Mouse (Mus musculus) midbrain, embryonic 13.5 days (tissue): ENCODE measurements around the gene Kif18b. TPM values are rescaled to one million over a fixed set of nuclear protein-coding genes. Genes with fewer than 3 reads are reported as not detected.

ENCODE experiments used
- ATAC-seq: fragments of 200-750 bp; cut with Nextera tagmentation; 2 replicates; pipeline ENCODE4 v1.8.0; 2017; ENCODE audit warnings: mild to moderate bottlenecking, moderate TSS enrichment, moderate library complexity
- H3K27ac ChIP-seq: fragments of 300-500 bp; sonication (generic); 2 replicates; pipeline ENCODE4 v1.5.1; 2015; ENCODE audit warnings: inconsistent platforms, mild to moderate bottlenecking, moderate library complexity
- H3K27me3 ChIP-seq: fragments of 300-500 bp; sonication (generic); 2 replicates; pipeline ENCODE4 v1.6.1; 2015; ENCODE audit warnings: mild to moderate bottlenecking, inconsistent platforms
- H3K36me3 ChIP-seq: fragments of 300-500 bp; sonication (generic); 2 replicates; pipeline ENCODE4 v1.6.1; 2015; ENCODE audit warnings: mild to moderate bottlenecking, inconsistent platforms
- H3K4me1 ChIP-seq: fragments of 300-500 bp; sonication (generic); replicated peaks from 2 replicates; pipeline ENCODE4 v1.6.1; 2015; ENCODE audit warnings: inconsistent platforms
- H3K4me2 ChIP-seq: fragments of 300-500 bp; sonication (generic); replicated peaks from 2 replicates; pipeline ENCODE4 v1.6.1; 2015; ENCODE audit warnings: moderate library complexity, mild to moderate bottlenecking, inconsistent platforms
- H3K4me3 ChIP-seq: fragments of 300-500 bp; sonication (generic); replicated peaks from 2 replicates; pipeline ENCODE4 v1.5.1; 2015; ENCODE audit warnings: mild to moderate bottlenecking, inconsistent platforms
- H3K9ac ChIP-seq: fragments of 300-500 bp; sonication (generic); replicated peaks from 2 replicates; pipeline ENCODE4 v1.6.1; 2015; ENCODE audit warnings: mild to moderate bottlenecking, inconsistent platforms
- H3K9me3 ChIP-seq: fragments of 300-500 bp; sonication (generic); 2 replicates; pipeline ENCODE4 v1.6.1; 2016; ENCODE audit warnings: mild to moderate bottlenecking, inconsistent platforms
- WGBS: fragments of 180-500 bp; shearing (Covaris S2); methylation state at CpG from one replicate; pipeline ENCODE4 v1.1.7; 2015; 5-methylcytosine and 5-hydroxymethylcytosine counted together
- polyA plus RNA-seq: library from polyadenylated mRNA; unstranded; fragments of >200 nt; fragmentation: Nextera tagmentation; extraction: Ambion mirVana; gene quantifications from 2 replicates; pipeline ENCODE4 v1.2.1, GENCODE M21; 2015

The Kif18b gene
- polyA plus RNA-seq = 4.3 and 4.9 TPM in 2 replicates

DNA sequence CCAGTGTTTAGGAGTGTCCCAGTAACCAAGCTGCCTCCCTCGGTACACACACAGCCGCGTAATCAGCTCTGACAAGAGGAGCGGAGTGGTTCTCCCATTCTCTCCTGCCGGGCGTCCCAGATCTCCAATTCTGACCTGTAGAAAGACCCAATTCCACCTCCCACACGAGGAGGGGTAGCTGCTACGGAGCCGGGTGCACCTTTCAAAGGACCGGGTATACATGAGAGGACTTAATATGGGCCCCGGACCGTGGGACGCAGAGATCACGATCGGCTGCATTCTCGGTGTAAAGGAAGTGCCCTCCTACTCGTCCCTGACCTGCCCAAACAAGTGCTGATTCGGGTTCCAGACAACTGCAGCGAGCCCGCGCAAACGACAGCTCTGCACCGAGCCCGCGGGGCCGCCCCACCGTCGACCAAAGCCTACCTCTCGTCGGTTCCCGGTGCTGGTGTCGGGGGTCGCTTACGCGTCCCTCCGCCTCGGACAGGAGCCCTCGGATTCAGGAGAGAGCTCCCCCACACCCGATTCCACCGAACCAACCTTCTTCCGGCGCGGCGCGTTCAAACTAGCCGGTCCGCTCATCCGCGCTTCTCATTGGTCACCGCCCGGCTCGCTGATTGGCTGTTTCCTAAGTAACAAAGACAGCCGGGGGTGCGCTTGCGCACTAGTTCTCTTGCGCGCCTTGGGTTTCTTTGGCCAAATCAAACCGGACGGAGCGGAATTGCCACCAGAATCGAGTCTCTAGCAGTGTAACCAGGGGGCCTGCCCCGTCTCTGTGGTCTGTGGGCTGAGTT, at the start of gene Kif18b:
Gene Kif18b (minus strand): TSS at position 568 of the 794 bp plus-strand sequence.
- Histone ChIP-seq H3K4me2 (peak within 1 kb of the TSS; percentile 72), H3K36me3 (no peaks in the 10 kb centered on the region), H3K4me3 (peak within 1 kb of the TSS; percentile 63), H3K9me3 (no peaks in the 10 kb centered on the region), H3K27me3 (no peaks in the 10 kb centered on the region; the same call in 1 of the 2 replicates), H3K9ac (peak within 1 kb of the TSS; percentile 57), H3K27ac (peak within 1 kb of the TSS; percentile 90), H3K4me1 (peaks cover 29% of the 10 kb centered on the region)
- peak; percentile 95 for ATAC-seq
- WGBS = under 1% methylated on average over 62 of the region's 62 CpGs

DNA sequence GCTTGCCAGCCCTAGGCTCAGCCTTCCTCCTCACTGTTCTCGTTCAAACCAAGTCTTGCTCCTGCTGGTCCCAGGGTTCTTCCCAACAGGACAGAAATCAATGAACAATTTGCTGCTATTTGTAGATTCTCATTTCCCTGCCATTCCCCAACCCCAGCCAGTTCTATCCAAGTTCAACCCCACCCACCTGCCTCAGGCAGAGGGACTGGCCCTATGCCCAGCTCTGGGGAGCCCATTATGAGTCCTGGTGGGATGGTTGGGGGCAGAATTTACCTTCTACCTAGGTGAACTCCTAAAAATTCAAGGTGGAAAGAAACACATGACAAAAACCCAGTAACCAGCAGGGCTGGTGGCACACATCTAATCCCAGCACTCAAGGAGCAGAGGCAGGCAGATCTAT, 47.4 kb upstream of the Kif18b start:
- WGBS = 54% methylated on average over 1 of the region's 1 CpGs
- H3K36me3 ChIP-seq = no peaks in the 10 kb centered on the region
- no peak overlapping the region for H3K4me2 ChIP-seq
- peaks cover 19% of the 10 kb centered on the region for H3K27me3 ChIP-seq
- no peaks in the 10 kb centered on the region for H3K9me3 ChIP-seq
- no peaks in the 10 kb centered on the region for H3K4me1 ChIP-seq
- H3K4me3 ChIP-seq = no peak overlapping the region
- no peak overlapping the region for H3K27ac ChIP-seq
- ATAC-seq = no peak
- H3K9ac ChIP-seq = no peak overlapping the region

DNA sequence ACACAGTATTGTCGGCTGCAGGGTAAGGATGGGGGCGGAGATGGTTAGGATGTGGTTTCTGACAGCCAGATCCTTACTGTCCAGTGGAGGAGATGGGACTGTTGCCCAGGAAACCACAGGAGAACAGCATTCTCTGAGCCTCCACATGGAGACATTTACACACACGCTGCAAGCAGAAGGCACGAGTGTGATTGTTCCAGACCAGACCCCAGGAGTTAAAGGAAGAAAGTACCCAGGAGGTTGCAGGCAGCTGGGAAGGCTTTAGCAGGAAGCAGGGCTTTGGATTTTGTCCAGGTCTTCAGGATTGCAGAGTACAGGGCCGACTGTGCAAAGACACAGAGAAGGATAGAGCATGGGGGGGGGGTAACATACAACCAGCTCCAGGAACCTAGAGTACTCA, 46.7 kb upstream of the Kif18b start:
- no peaks in the 10 kb centered on the region for H3K36me3 ChIP-seq
- no peak overlapping the region for H3K27ac ChIP-seq
- no peaks in the 10 kb centered on the region for H3K9me3 ChIP-seq
- no peak overlapping the region for H3K9ac ChIP-seq
- 51% methylated on average over 5 of the region's 5 CpGs for WGBS
- H3K27me3 ChIP-seq = peaks cover 20% of the 10 kb centered on the region
- no peak for ATAC-seq
- H3K4me3 ChIP-seq = no peak overlapping the region
- H3K4me2 ChIP-seq = no peak overlapping the region
- H3K4me1 ChIP-seq = no peaks in the 10 kb centered on the region

DNA sequence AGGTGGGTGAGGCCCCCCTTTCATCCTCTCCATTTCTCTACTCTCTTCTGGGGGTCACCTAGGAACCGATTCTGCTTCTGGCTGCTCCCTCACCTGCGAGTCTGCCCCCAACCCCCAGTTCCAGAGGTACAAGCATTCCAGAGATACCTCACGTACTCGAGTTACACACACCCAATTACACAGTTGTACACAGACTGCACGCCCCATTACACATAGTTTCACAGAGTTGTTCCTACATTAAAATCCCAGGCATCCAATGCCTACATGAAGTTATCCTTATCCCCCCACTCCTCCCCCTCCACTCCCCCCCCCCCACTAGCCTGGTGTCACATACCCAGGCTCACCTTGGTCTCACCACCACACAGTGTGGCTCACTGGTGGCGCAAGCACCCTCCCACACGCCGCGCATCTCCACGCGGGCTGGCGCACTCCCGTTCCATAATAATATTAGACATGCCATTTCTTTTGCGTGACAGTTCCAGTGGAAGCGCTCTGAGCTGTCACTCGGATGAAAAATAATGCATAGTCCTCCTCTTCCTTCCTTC, 39.7 kb upstream of the Kif18b start:
- H3K36me3 ChIP-seq = no peaks in the 10 kb centered on the region
- 0 out of 2 replicates have a peak overlapping the region, but pooled peaks have one; percentile 49 for H3K4me2 ChIP-seq
- H3K9ac ChIP-seq = no peak overlapping the region
- H3K4me3 ChIP-seq = no peak overlapping the region
- WGBS = 78% methylated on average over 16 of the region's 16 CpGs
- no peaks in the 10 kb centered on the region for H3K9me3 ChIP-seq
- H3K27me3 ChIP-seq = peaks cover 13% of the 10 kb centered on the region; the same call in 1 of the 2 replicates
- H3K4me1 ChIP-seq = peaks cover 28% of the 10 kb centered on the region
- H3K27ac ChIP-seq = peak overlapping the region; percentile 90; the same call in 1 of the 2 replicates
- ATAC-seq = 0 out of 2 replicates have a peak, but pooled peaks have one; percentile 35

DNA sequence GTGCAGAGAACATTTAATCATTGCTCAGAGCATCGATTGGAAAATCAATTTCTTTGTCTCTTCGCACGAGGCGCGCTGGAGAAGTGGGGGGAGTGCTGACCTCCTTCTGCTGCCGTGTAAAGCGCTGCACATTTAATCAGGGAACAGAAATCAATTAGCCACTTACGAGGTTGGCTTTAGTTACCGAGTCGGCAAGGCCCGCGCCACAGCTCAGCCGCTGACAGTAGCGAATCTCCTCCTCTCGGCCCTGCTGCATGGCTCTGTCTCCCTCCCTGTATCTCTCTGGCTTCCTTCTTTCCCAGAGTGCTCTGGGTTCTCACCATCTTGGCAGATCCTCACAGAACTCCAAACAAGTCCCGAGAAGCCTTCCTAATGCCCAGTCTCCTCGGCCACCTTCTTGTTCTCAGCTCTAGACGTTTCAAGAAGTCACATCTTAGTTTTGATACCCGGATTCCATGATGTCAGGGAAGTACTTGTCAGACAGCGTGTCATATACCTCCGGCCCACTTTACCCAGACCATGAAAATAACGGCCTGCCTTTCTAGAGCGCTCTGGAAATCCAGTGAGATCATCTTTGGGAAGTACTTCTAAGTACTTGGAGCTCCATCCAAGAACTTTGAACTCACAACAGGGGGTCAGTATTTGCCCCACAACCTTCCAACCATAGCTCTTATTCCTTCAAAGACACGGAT, 39.1 kb upstream of the Kif18b start:
- peak; percentile 62 for ATAC-seq
- Histone ChIP-seq H3K4me1 (peaks cover 28% of the 10 kb centered on the region), H3K36me3 (no peaks in the 10 kb centered on the region), H3K9me3 (no peaks in the 10 kb centered on the region), H3K9ac (peak overlapping the region; percentile 60), H3K27me3 (peaks cover 13% of the 10 kb centered on the region; the same call in 1 of the 2 replicates), H3K27ac (peak overlapping the region; percentile 90), H3K4me2 (peak overlapping the region; percentile 49), H3K4me3 (peak overlapping the region; percentile 20)
- 17% methylated on average over 24 of the region's 24 CpGs for WGBS

DNA sequence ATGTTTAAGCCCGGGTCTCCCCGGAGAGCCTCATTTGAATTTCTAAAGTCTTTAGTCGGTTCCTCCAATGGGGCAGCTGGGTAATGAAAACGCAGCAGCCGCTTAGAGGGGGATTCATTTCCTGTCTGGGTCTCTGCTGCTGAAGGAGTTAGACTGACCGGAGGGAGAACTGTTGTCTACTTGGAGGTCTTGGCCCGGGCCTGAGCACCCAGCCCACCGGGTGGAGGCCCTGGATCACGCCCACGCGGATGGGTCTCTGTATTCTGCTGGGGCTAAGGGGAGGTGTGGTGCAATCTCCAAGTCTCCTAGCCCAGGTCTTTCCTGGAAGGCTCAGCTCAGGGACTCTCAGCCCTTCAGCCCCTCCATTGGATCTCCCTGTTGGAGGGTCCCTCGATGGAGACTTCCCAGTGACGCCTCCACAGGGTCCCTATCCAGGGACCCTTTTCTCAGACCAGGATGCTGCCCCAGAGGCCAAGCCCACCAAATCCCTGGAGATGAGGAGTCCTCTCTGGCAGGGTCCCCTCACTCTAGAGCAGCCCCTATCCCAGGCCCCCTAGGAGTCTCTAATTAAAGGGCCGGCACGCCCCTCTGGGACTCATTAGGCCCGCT, 38.4 kb upstream of the Kif18b start:
- Histone ChIP-seq H3K27me3 (peaks cover 13% of the 10 kb centered on the region; the same call in 1 of the 2 replicates), H3K4me2 (peak overlapping the region; percentile 49), H3K9me3 (no peaks in the 10 kb centered on the region), H3K9ac (peak overlapping the region; percentile 60; the same call in 1 of the 2 replicates), H3K36me3 (no peaks in the 10 kb centered on the region), H3K27ac (peak overlapping the region; percentile 90), H3K4me3 (peak overlapping the region; percentile 20), H3K4me1 (peaks cover 31% of the 10 kb centered on the region)
- WGBS = under 1% methylated on average over 16 of the region's 16 CpGs
- ATAC-seq = peak; percentile 73

DNA sequence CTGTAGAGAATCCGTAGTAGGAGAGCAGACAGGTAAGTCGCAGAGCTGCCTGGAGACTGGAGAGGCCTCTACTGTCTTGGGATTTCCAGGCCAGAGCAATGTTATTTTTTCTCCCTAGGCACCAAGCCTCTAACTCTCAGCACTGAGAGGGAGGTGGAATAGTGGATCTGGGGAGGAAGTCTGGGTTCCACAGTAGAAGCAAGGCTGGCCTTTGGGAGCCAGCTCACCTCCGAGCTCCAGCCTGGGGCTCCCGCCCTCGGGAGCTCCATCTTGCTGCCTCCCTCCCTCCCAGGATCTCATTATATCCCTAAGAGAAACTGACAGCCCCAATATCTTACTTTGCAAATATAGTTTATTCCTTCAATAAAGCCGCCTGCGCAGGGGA, 37.9 kb upstream of the Kif18b start:
- Histone ChIP-seq H3K27ac (peak overlapping the region; percentile 90), H3K27me3 (peaks cover 13% of the 10 kb centered on the region; the same call in 1 of the 2 replicates), H3K4me2 (peak overlapping the region; percentile 49), H3K4me1 (peaks cover 36% of the 10 kb centered on the region), H3K4me3 (peak overlapping the region; percentile 20), H3K9ac (peak overlapping the region; percentile 40; the same call in 1 of the 2 replicates), H3K9me3 (no peaks in the 10 kb centered on the region), H3K36me3 (no peaks in the 10 kb centered on the region)
- ATAC-seq = peak; percentile 17; the same call in 1 of the 2 replicates
- 14% methylated on average over 7 of the region's 7 CpGs for whole genome bisulfite sequencing

DNA sequence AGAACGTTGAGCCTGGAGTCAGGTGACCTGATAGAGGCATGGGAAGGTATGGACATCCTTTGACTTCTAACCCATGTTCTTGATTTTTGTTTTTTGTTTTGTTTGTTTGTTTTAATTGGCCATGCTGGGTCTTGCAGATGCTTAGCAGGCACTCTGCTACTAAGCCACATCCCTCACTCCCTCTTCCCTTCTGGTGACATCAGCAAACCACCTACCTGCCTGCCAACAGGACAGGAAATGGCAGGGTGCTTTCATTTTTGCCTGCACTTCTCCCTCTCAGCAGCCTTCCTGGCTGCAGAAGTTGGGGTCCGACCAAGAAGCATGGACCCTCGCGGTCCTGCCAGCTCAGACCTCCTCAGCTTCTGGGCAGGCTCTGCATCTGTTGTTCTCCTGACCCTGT, 36.2 kb upstream of the Kif18b start:
- Histone ChIP-seq H3K9ac (no peak overlapping the region), H3K27ac (no peak overlapping the region), H3K4me3 (no peak overlapping the region), H3K9me3 (no peaks in the 10 kb centered on the region), H3K4me2 (no peak overlapping the region), H3K36me3 (no peaks in the 10 kb centered on the region), H3K4me1 (peaks cover 53% of the 10 kb centered on the region), H3K27me3 (peaks cover 8% of the 10 kb centered on the region; the same call in 1 of the 2 replicates)
- ATAC-seq = no peak
- 97% methylated on average over 4 of the region's 4 CpGs for WGBS

DNA sequence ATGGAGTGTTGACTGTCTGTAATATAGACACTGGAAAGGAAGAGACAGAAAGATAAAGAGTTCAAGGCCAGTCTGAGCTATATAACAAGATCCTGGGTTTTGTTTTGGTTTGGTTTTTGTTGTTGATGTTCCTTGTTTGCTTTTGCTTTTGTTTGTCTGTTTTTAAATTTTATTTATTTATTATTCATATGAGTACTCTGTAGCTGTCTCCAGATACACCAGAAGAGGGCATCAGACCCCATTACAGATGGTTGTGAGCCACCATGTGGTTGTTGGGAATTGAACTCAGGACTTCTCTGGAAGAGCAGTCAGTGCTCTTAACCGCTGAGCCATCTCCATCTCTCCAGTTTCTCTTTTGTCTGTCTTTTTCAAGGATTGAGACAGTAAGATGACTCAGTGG, 33.9 kb upstream of the Kif18b start:
- 87% methylated on average over 1 of the region's 1 CpGs for WGBS
- Histone ChIP-seq H3K36me3 (no peaks in the 10 kb centered on the region), H3K27ac (no peak overlapping the region)

DNA sequence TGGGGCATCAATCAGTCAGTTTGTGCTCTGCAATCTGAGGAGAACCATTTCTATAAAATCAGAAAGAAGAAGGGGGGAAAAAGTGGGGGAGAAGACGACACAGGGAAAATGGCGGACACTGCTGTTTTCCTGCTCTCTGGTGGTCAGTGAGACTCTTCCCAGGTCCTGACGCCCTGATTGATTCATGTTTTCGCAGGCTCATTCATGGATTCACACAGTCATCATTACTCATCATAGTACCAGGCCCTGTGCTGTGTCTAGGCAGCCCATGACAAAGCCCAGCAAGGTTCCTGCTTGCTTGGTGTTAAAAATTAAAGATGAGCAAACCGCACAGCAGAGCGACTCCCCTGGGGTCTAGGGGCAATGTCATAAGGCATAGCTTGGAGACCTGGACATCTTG, 33.5 kb upstream of the Kif18b start:
- H3K27ac ChIP-seq = no peak overlapping the region
- WGBS = 83% methylated on average over 6 of the region's 6 CpGs

More for the DNA sequence above, 33.9 kb upstream of the Kif18b start:
- no peak overlapping the region for H3K4me3 ChIP-seq
- no peaks in the 10 kb centered on the region for H3K9me3 ChIP-seq
- H3K9ac ChIP-seq = no peak overlapping the region
- no peaks in the 10 kb centered on the region for H3K27me3 ChIP-seq
- ATAC-seq = no peak
- no peak overlapping the region for H3K4me2 ChIP-seq
- H3K4me1 ChIP-seq = peaks cover 49% of the 10 kb centered on the region

DNA sequence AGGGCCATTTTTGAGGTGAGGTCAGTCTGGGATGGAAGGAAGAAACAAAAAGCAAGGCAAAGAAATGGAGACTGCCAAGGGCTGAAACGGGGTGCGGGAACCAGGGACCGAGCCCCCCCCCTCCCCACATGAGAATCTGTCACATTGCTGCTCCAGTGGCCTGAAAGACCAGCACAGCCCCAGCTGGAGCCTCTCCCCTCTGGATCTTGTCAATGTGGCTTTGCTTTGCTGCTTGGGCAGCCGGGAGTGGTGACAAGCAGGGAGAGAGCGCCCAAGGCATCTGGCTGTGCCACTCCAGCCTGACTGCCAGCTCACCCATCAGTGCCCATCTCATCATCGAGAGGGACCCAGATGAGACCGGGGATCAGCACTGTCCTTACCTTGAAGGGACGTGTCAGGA, 32.8 kb upstream of the Kif18b start:
- Histone ChIP-seq H3K27me3 (no peaks in the 10 kb centered on the region), H3K9ac (no peak overlapping the region), H3K4me1 (peaks cover 46% of the 10 kb centered on the region), H3K9me3 (no peaks in the 10 kb centered on the region), H3K36me3 (no peaks in the 10 kb centered on the region), H3K27ac (peak overlapping the region; percentile 74), H3K4me3 (no peak overlapping the region), H3K4me2 (no peak overlapping the region)
- no peak for ATAC-seq
- 72% methylated on average over 8 of the region's 8 CpGs for WGBS

More for the DNA sequence above, 33.5 kb upstream of the Kif18b start:
- no peak overlapping the region for H3K9ac ChIP-seq
- no peak overlapping the region for H3K4me2 ChIP-seq
- no peaks in the 10 kb centered on the region for H3K36me3 ChIP-seq
- H3K4me1 ChIP-seq = peaks cover 46% of the 10 kb centered on the region
- H3K4me3 ChIP-seq = no peak overlapping the region
- no peak for ATAC-seq
- H3K9me3 ChIP-seq = no peaks in the 10 kb centered on the region
- H3K27me3 ChIP-seq = no peaks in the 10 kb centered on the region
